Mouse (Mus musculus) cerebellum, postnatal 4 days (tissue): ENCODE measurements around the gene Flt3.

Experiments used
- DNase-seq, 2 experiments: peaks; one replicate each; pipeline ENCODE4 v3.0.0; 2022; ENCODE audit warnings: low spot score in 2 of 2, mixed read lengths in 1 of 2

The Flt3 gene

GRCm38 (mm10) chr5:147410585-147410984, 10.3 kb upstream of the Flt3 start:
- no peak for DNase-seq

GRCm38 (mm10) chr5:147408731-147409130, 8.4 kb upstream of the Flt3 start:
- DNase-seq: no peak

- no peak for DNase-seq
Observed at GRCm38 (mm10) chr5:147406135-147406534, 5.8 kb upstream of the Flt3 start.

GRCm38 (mm10) chr5:147402505-147402904, 2.2 kb upstream of the Flt3 start:
- DNase-seq: peak in 1 of 2 experiments; percentile 51

DNA sequence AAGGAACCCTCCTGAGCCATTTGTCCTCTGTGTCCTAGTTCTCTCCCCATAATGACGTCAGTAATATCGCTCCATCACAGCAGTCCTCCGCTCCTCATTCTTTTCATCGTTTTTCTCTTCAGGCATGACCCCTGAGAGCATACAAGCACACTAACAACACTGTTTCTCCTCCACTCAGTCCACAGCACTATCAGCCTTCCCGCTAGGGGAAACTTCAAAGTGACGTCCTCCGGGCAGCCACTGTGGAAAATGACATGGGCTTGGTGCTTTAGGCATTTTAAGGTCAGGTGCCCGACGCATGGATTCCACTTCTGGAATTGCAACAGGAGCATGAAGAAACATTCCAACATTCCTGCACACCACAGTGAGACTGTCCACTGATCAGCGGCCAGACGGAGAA, 735 bp upstream of the Flt3 start:
- DNase-seq: no peak

DNA sequence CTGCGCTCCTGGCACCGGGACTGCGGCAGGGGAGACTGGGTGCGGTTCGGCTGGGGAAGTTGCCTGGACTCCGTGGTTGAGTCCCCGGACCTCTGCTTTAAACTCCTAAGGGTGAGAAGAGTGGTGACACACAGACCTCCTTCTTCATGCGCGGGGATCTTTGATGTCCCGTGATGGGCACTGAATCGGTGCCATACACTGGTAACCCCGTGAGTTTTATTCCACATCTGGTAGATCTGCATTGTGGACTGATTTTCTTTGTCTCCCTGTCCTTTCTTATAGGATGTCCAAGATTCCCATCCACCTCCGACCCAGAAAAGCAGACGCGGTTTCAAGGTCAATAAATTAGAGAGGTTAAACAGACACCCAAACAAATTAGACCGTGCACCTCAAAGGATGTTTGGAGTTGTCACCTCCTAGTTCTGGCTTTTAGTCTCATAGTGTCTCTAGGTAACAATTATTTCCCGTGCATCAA, 253 bp upstream of the Flt3 start:
- DNase-seq: no peak

GRCm38 (mm10) chr5:147395050-147395449, 5.2 kb downstream of the Flt3 start:
- DNase-seq: no peak

GRCm38 (mm10) chr5:147392667-147393213, 7.5 kb downstream of the Flt3 start:
- DNase-seq: no peak

GRCm38 (mm10) chr5:147390772-147391171, 9.5 kb downstream of the Flt3 start:
- DNase-seq: no peak

GRCm38 (mm10) chr5:147389052-147389451, 11.2 kb downstream of the Flt3 start:
- no peak for DNase-seq

DNA sequence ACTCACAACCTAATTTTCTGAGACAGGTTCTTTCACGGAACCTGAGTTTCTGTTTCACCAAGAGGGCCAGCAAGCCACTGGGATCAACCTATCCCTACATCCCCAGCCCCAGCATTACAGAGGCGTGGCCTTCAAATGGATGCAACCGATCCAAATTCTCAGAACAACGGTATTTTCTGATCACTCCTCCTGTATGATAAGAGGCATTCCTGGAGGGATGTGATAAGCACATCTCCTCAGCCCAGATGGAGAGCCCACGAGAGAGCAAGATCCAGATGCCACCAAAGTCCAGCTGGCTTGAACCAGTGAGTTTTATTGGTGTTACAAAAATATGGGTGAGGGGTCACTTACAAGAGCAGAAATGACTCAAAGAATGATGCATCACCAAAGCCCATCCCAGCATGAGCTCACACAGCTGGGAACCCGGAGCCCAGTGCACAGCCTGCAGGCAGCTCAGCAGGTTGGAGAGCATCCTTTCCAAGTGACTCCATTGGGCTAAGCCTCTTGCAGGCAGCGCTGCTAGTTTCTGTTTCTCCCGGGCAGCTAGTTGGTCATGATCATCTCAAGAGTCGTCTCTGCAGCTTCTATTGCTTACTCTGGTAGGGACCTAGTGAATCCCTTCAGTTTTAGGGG, 11.8 kb downstream of the Flt3 start:
- DNase-seq: no peak

GRCm38 (mm10) chr5:147386865-147387264, 13.4 kb downstream of the Flt3 start:
- no peak for DNase-seq

- DNase-seq: no peak
Observed at GRCm38 (mm10) chr5:147381396-147381795, 18.9 kb downstream of the Flt3 start.

GRCm38 (mm10) chr5:147379481-147379880, 20.8 kb downstream of the Flt3 start:
- no peak for DNase-seq

- DNase-seq: no peak
Observed at GRCm38 (mm10) chr5:147370276-147370675, 30.0 kb downstream of the Flt3 start.

GRCm38 (mm10) chr5:147368221-147368620, 32.1 kb downstream of the Flt3 start:
- peak in 1 of 2 experiments; percentile 25 for DNase-seq

DNA sequence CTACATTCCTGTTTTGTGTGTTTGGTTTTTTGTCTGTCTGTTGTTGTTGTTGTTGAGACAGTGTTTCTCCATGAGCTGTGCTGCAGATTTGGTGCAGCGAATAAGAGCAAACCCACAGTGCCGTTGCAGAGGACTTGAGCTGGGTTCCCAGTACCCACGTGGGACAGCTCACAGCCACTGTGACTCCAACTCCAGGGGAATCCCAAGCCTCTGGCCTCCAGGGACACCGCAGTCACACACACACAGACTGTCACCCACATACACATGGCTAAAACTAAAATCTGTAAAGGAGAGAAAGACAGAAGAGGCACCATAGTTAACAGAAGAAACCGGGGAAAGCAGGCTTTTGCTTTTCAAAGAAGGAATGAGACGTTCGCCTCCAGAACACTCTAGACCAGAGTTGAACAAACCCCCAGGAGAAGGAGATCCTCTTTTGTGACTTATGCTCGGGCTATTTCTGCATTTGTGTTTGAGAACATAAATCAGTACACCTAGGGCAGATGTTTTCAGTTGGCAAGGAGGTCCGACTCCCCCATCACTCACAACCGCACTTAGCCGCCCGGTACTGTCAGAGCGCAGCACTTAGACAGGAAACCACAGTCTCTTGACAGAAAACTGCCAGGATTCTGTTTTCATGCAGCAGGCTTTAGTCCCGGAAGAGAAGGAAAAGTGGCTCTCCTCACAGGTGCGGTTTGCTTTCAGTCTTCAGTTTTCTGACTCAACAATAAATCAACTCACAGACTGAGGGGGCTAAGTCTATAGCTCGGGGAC, 34.1 kb downstream of the Flt3 start:
- DNase-seq: no peak

GRCm38 (mm10) chr5:147363054-147363453, 37.2 kb downstream of the Flt3 start:
- no peak for DNase-seq

DNA sequence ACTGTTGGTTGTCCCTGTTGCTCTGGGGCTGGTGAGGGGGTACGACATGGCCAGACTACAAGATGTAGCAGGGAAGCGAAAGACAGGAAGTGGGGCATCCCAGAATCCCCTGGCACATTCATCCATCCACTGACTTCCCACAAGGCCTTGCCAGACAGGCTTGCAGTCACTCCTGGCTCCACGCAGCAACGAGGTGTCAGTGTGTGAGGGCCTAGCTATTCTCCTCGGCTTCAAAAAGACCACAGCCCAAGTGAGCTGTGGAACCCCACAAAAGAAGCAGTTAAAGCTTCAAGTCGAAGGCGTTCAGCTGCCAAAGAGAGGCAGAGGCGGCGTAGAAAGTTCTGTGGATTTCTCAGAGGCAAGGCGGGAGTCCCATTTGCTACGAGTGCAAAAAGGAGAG, 41.8 kb downstream of the Flt3 start:
- no peak for DNase-seq

GRCm38 (mm10) chr5:147357536-147357935, 42.8 kb downstream of the Flt3 start:
- peak in 1 of 2 experiments; percentile 19 for DNase-seq

DNA sequence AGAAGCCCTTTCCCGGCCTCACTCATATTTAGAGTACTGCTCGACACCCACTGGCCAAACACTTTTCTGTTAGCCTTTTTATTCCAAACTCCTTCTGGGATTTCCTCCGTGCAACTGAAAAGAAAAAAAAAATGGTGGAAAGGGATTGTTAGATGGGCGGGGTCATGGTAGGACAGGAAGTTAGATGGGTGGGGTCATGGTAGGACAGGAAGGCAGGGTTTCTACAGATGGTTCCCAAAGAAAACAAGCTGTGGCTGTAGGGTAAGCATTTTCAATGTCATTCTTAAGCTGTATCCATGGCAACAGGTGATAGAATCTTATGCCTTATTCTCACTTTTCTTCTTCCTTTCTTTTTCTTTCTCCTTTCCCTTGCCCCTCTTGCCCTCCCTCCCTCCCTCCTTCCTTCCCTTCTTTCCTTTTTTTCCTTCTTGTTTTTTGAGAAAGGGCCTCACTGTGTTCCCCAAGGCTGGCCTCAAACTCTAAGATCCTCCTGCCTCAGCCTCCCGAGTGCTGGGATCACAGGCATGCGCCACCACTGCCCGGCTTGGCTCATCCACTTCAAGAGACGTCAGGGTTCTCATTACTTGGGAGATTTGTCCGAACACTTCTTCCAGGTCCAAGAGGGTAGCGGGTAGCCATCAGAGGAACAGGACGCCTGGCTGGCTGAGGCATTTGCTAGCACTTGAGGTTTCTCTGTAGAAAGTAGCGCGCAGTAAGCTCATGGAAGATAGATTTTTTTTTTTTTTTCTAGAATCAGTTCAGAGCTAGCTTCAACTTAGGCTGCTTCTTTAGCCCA, 43.8 kb downstream of the Flt3 start:
- no peak for DNase-seq

DNA sequence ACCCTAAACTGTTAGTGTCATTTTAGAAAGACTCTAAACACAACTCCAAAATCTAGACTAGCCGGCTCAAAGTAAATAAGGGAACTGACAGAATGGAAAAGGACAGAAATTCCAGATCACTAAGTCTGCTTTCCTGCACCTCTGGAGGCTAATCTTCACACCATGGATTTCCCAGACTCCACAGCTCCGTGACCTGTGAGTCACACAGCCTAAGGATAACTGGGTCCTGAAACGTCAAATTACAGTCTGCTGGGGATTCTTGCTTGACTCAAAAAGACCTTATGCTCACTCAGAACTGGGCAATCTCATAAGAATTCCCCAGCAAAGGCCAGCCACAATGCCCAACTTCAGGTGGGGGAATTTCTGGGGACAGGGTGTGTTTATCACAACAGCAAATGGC, 44.5 kb downstream of the Flt3 start:
- DNase-seq: no peak
